ENCODE assay signal across 8 mouse cellular contexts in genomic region chr1:190174231-190174630, GRCm38 (mm10). TPM values are rescaled to one million over a fixed set of nuclear protein-coding genes. Genes with fewer than 3 reads are reported as not detected.
DNase-seq lines count a peak whose midpoint lies in the region; ATAC-seq and TF ChIP-seq lines count a peak whose summit lies in the region.

No protein-coding gene starts in this region.

- no peak overlapping the region for H3K9ac ChIP-seq in embryonic facial prominence, embryonic 15.5 days
- no peak overlapping the region for H3K9ac ChIP-seq in intestine, embryonic 14.5 days (ENCODE audit: low read length)
- H3K9ac ChIP-seq in midbrain, postnatal 0 days (replicated peaks; ENCODE audit: low read length, poor library complexity, severe bottlenecking): no peak overlapping the region

- H3K4me1 ChIP-seq in embryonic facial prominence, embryonic 15.5 days: peaks cover 39% of the 10 kb centered on the region
- peaks cover 22% of the 10 kb centered on the region for H3K4me1 ChIP-seq in intestine, embryonic 14.5 days (replicated peaks; ENCODE audit: control insufficient read depth, insufficient read depth, low read length)
- peaks cover 7% of the 10 kb centered on the region; the same call in 1 of the 2 replicates for H3K4me1 ChIP-seq in midbrain, postnatal 0 days (ENCODE audit: insufficient read depth, low read length)

- no peak for TF ChIP-seq CTCF in midbrain, postnatal 0 days (IDR thresholded peaks at IDR 0.05)
- no peak for TF ChIP-seq CTCF in left cerebral cortex, adult 2 months (IDR thresholded peaks at IDR 0.05)

- 6% methylated on average over 13 of the region's 13 CpGs for WGBS in embryonic facial prominence, embryonic 15.5 days
- WGBS in intestine, embryonic 14.5 days: 2% methylated on average over 13 of the region's 13 CpGs
- WGBS in midbrain, postnatal 0 days: 9% methylated on average over 13 of the region's 13 CpGs

- peak overlapping the region; percentile 40; the same call in 1 of the 2 replicates for H3K4me3 ChIP-seq in embryonic facial prominence, embryonic 15.5 days (replicated peaks)
- H3K4me3 ChIP-seq in intestine, embryonic 14.5 days (ENCODE audit: low read depth, low read length): no peak overlapping the region
- H3K4me3 ChIP-seq in midbrain, postnatal 0 days (ENCODE audit: low read depth, low read length): no peak overlapping the region
- H3K4me3 ChIP-seq in left cerebral cortex, adult 2 months: no peak overlapping the region

- intact Hi-C loops in left cerebral cortex, adult 2 months (cut with DNase I): no loop called here

- no peaks in the 10 kb centered on the region for H3K9me3 ChIP-seq in embryonic facial prominence, embryonic 15.5 days (replicated peaks)
- no peaks in the 10 kb centered on the region for H3K9me3 ChIP-seq in intestine, embryonic 14.5 days (ENCODE audit: control insufficient read depth, low read length)
- no peaks in the 10 kb centered on the region for H3K9me3 ChIP-seq in midbrain, postnatal 0 days (ENCODE audit: low read length)

- DNase-seq in embryo, embryonic 10 days (ENCODE audit: low spot score): peak; percentile 73
- no peak for DNase-seq in embryo, embryonic 9.5 days (ENCODE audit: extremely low spot score)
- peak; percentile 49 for DNase-seq in R1 (ENCODE audit: low read depth, low spot score)
- peak; percentile 76 for DNase-seq in intestine, embryonic 14.5 days (ENCODE audit: low spot score)
- peak; percentile 46 for DNase-seq in midbrain, postnatal 0 days (ENCODE audit: low spot score)
- DNase-seq in frontal cortex, postnatal 14 days (ENCODE audit: low spot score in 2 of 2): no peak
- no peak for DNase-seq in left cerebral cortex, adult 2 months (ENCODE audit: extremely low spot score in 1 of 2, low spot score in 2 of 2)

- no peak overlapping the region for H3K27ac ChIP-seq in embryonic facial prominence, embryonic 15.5 days (replicated peaks)
- no peak overlapping the region for H3K27ac ChIP-seq in intestine, embryonic 14.5 days (ENCODE audit: low read depth)
- no peak overlapping the region for H3K27ac ChIP-seq in midbrain, postnatal 0 days (ENCODE audit: low read depth, low read length)
- H3K27ac ChIP-seq in left cerebral cortex, adult 2 months: no peak overlapping the region

- no peaks in the 10 kb centered on the region for H3K36me3 ChIP-seq in embryonic facial prominence, embryonic 15.5 days
- H3K36me3 ChIP-seq in intestine, embryonic 14.5 days (ENCODE audit: control insufficient read depth, insufficient read depth, low read length): no peaks in the 10 kb centered on the region
- no peaks in the 10 kb centered on the region for H3K36me3 ChIP-seq in midbrain, postnatal 0 days (ENCODE audit: insufficient read depth, low read length)

- peaks cover 60% of the 10 kb centered on the region for H3K27me3 ChIP-seq in embryonic facial prominence, embryonic 15.5 days
- H3K27me3 ChIP-seq in intestine, embryonic 14.5 days (replicated peaks; ENCODE audit: control insufficient read depth, insufficient read depth, low read length): peaks cover 54% of the 10 kb centered on the region
- peaks cover 21% of the 10 kb centered on the region for H3K27me3 ChIP-seq in midbrain, postnatal 0 days (ENCODE audit: insufficient read depth, low read length)

- H3K4me2 ChIP-seq in embryonic facial prominence, embryonic 15.5 days (replicated peaks): peak overlapping the region; percentile 73
- peak overlapping the region; percentile 61 for H3K4me2 ChIP-seq in intestine, embryonic 14.5 days (ENCODE audit: low read length)
- H3K4me2 ChIP-seq in midbrain, postnatal 0 days (ENCODE audit: low read depth, low read length, poor library complexity, severe bottlenecking): 0 out of 2 replicates have a peak overlapping the region, but pooled peaks have one; percentile 73

- no peak for ATAC-seq in embryonic facial prominence, embryonic 15.5 days (ENCODE audit: insufficient number of reproducible peaks, low FRiP score, low TSS enrichment, low read depth)
- no peak for ATAC-seq in intestine, embryonic 14.5 days (replicated peaks; ENCODE audit: low FRiP score, low TSS enrichment, low read depth)
- no peak for ATAC-seq in midbrain, postnatal 0 days (ENCODE audit: low FRiP score)

RNA-seq across cellular contexts. Expression of gene Prox1, which starts 3.7 kb away (rescaled TPM):
- polyA plus RNA-seq in embryonic facial prominence, embryonic 15.5 days (2015; fragmentation: Nextera tagmentation; extraction: Ambion mirVana): 2.4 and 3.3 TPM in 2 replicates
- polyA plus RNA-seq in intestine, embryonic 14.5 days (2014; fragmentation: Nextera tagmentation; extraction: Ambion mirVana): 1.8 and 3.7 TPM in 2 replicates
- 11.1 and 16.0 TPM in 2 replicates for total RNA-seq in midbrain, postnatal 0 days (2014; rRNA removed)
- polyA plus RNA-seq in midbrain, postnatal 0 days (2015; fragmentation: Nextera tagmentation; extraction: Ambion mirVana): 6.0 and 11.9 TPM in 2 replicates
- total RNA-seq in left cerebral cortex, adult 2 months (2021): 1 to 10 TPM; 7.3 to 7.4 TPM

Comparison
In these comparisons a context has a peak if more than half of its experiments do, and no peak if none do; other contexts are left out.
1. DNase-seq: peak in embryo, embryonic 10 days (single experiment), R1 (single experiment), intestine, embryonic 14.5 days (single experiment) and midbrain, postnatal 0 days (single experiment); none in embryo, embryonic 9.5 days (single experiment), frontal cortex, postnatal 14 days (0 of 2) and left cerebral cortex, adult 2 months (0 of 2).
2. Peak in every context shown above with its lines, with median percentiles within 50 percentile points of each other: H3K4me2 ChIP-seq.